In the genomic region with DNA sequence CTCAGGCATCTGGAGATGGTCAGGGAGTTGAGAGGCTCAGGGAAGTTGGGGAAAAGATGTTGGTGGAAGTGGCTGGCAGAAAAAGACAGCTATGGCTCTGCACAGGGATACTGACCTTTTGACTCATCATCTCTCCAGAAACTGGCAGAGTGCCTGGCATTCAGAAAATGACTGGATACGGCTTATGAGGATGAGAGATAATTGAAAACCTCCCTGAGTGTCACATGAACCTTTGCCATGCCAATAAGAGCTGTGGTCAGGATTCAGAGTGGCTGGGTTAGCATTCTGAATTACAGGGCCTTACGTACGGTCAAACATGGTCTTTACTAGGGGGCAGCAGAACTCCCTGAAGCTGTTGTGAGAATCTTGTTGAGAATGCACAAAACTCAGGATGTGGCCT, we compare ENCODE assay signal across 25 mouse cellular contexts. TPM values are rescaled to one million over a fixed set of nuclear protein-coding genes. Genes with fewer than 3 reads are reported as not detected.
DNase-seq lines count a peak whose midpoint lies in the region; ATAC-seq and TF ChIP-seq lines count a peak whose summit lies in the region.
"Had no signal": no experiment of that assay in that cellular context is flagged by ENCODE, and none has a peak within 500 bp of the region (broad histone marks: within the 10 kb centered on the region; RNA-seq: fewer than 3 reads in every experiment).

No protein-coding gene starts in this region.

- TF ChIP-seq POLR2A in myocyte (IDR thresholded peaks at IDR 0.05; ENCODE audit: insufficient read length, low read depth) = no peak

- no peaks in the 10 kb centered on the region for H3K36me3 ChIP-seq in myocyte (ENCODE audit: control insufficient read depth, insufficient read depth)
- no peaks in the 10 kb centered on the region for H3K36me3 ChIP-seq in forebrain, embryonic 13.5 days (ENCODE audit: poor library complexity, severe bottlenecking)
- H3K36me3 ChIP-seq: heart, embryonic 13.5 days; hindbrain, embryonic 15.5 days had no signal

- H3K9ac ChIP-seq in forebrain, embryonic 13.5 days = no peak overlapping the region
- H3K9ac ChIP-seq: heart, embryonic 13.5 days; hindbrain, embryonic 15.5 days had no signal

- no peaks in the 10 kb centered on the region for H3K27me3 ChIP-seq in myocyte (ENCODE audit: control insufficient read depth, insufficient read depth, insufficient read length)
- no peaks in the 10 kb centered on the region for H3K27me3 ChIP-seq in forebrain, embryonic 13.5 days
- H3K27me3 ChIP-seq: CH12.LX; heart, embryonic 13.5 days; hindbrain, embryonic 15.5 days had no signal

- peak; percentile 38 to 76 for DNase-seq in adrenal gland, adult (ENCODE audit: inconsistent age in 2 of 2, low spot score in 1 of 2)
- no peak for DNase-seq in adrenal gland, postnatal 4 days (ENCODE audit: low spot score in 2 of 2)
- peak; percentile 5 for DNase-seq in adipocyte (ENCODE audit: low spot score)
- DNase-seq in adrenal gland, postnatal 14 days = peak; percentile 31
- DNase-seq in cerebellum, postnatal 14 days = no peak
- no peak for DNase-seq in kidney, postnatal 10 days
- DNase-seq: cerebellum, adult 18-20 months; cerebellum, adult 9-11 months; gastrocnemius, postnatal 25 days; heart, postnatal 36 days; kidney, adult 2 months had no signal

- no peaks in the 10 kb centered on the region for H3K4me1 ChIP-seq in forebrain, embryonic 13.5 days
- H3K4me1 ChIP-seq: heart, embryonic 13.5 days; hindbrain, embryonic 15.5 days had no signal

- no peak overlapping the region for H3ac ChIP-seq in myocyte (ENCODE audit: control insufficient read depth, insufficient read length)

- H3K4me2 ChIP-seq in myocyte (ENCODE audit: low read depth) = no peak overlapping the region
- no peak overlapping the region for H3K4me2 ChIP-seq in forebrain, embryonic 13.5 days
- H3K4me2 ChIP-seq: heart, embryonic 13.5 days; hindbrain, embryonic 15.5 days had no signal

- no peaks in the 10 kb centered on the region for H3K79me2 ChIP-seq in myocyte (ENCODE audit: control insufficient read depth, insufficient read depth)

- H3K27ac ChIP-seq in forebrain, embryonic 13.5 days = no peak overlapping the region
- H3K27ac ChIP-seq: heart, embryonic 13.5 days; hindbrain, embryonic 15.5 days had no signal

- ATAC-seq in forebrain, embryonic 13.5 days = no peak
- ATAC-seq: forebrain, embryonic 16.5 days; intestine, embryonic 16.5 days had no signal

- 83% methylated on average over 3 of the region's 3 CpGs for WGBS in forebrain, embryonic 13.5 days

- no peak overlapping the region for H3K4me3 ChIP-seq in myocyte
- H3K4me3 ChIP-seq in forebrain, embryonic 13.5 days = no peak overlapping the region
- H3K4me3 ChIP-seq: heart, embryonic 13.5 days; hindbrain, embryonic 15.5 days had no signal

- H3K9me3 ChIP-seq in forebrain, embryonic 13.5 days (replicated peaks) = no peaks in the 10 kb centered on the region
- H3K9me3 ChIP-seq: heart, embryonic 13.5 days; hindbrain, embryonic 15.5 days had no signal

TF ChIP-seq in myocyte, 11 proteins besides CTCF, POLR2A, EP300 and RAD21:
- TF ChIP-seq SRF (IDR thresholded peaks at IDR 0.05; ENCODE audit: control insufficient read depth, insufficient read length, low read depth) (no peak), USF1 (IDR thresholded peaks at IDR 0.05; ENCODE audit: low read depth) (peak; percentile 54)
TF ChIP-seq in myocyte: peak in this region for 1.

RNA-seq across cellular contexts. Expression of a gene that starts 2.8 kb away (rescaled TPM):
- total RNA-seq in adrenal gland, postnatal 4 days (2021) = not detected
- not detected in 2 replicates for total RNA-seq in adrenal gland, postnatal 14 days (2021)
- polyA plus RNA-seq in myocyte (2012; fragmentation: generic; extraction: Trizol) = 0.40 TPM
- polyA plus RNA-seq in forebrain, embryonic 13.5 days (2015; fragmentation: Nextera tagmentation; extraction: Ambion mirVana) = not detected in 2 replicates
- total RNA-seq: CH12.LX; gastrocnemius, postnatal 25 days; granulocyte monocyte progenitor cell, adult 5-6 weeks; heart, adult 8-10 months; heart, postnatal 36 days had no signal
- polyA plus RNA-seq: embryonic facial prominence, embryonic 11.5 days; forebrain, embryonic 11.5 days; forebrain, embryonic 16.5 days; frontal cortex, adult 2 months; heart, embryonic 13.5 days; heart, postnatal 0 days; hindbrain, embryonic 11.5 days; hindbrain, embryonic 15.5 days; intestine, embryonic 16.5 days; kidney, adult 2 months had no signal

RNA-seq across cellular contexts. Expression of a gene that starts 21.6 kb away (rescaled TPM):
- not detected for total RNA-seq in adrenal gland, postnatal 4 days (2021)
- total RNA-seq in adrenal gland, postnatal 14 days (2021) = not detected in 2 replicates
- not detected for polyA plus RNA-seq in myocyte (2012; fragmentation: generic; extraction: Trizol)
- not detected in 2 replicates for polyA plus RNA-seq in forebrain, embryonic 13.5 days (2015; fragmentation: Nextera tagmentation; extraction: Ambion mirVana)
- total RNA-seq: CH12.LX; gastrocnemius, postnatal 25 days; granulocyte monocyte progenitor cell, adult 5-6 weeks; heart, adult 8-10 months; heart, postnatal 36 days had no signal
- polyA plus RNA-seq: embryonic facial prominence, embryonic 11.5 days; forebrain, embryonic 11.5 days; forebrain, embryonic 16.5 days; frontal cortex, adult 2 months; heart, embryonic 13.5 days; heart, postnatal 0 days; hindbrain, embryonic 11.5 days; hindbrain, embryonic 15.5 days; intestine, embryonic 16.5 days; kidney, adult 2 months had no signal

RNA-seq across cellular contexts. Expression of a gene that starts 38.0 kb away (rescaled TPM):
- under 1 TPM; 0.22 to 0.28 TPM for total RNA-seq in adrenal gland, postnatal 4 days (2021)
- total RNA-seq in adrenal gland, postnatal 14 days (2021) = 0.19 and 0.41 TPM in 2 replicates
- 0.36 TPM for polyA plus RNA-seq in myocyte (2012; fragmentation: generic; extraction: Trizol)
- 0.81 and 1.3 TPM in 2 replicates for polyA plus RNA-seq in forebrain, embryonic 13.5 days (2015; fragmentation: Nextera tagmentation; extraction: Ambion mirVana)
- total RNA-seq: CH12.LX; gastrocnemius, postnatal 25 days; granulocyte monocyte progenitor cell, adult 5-6 weeks; heart, adult 8-10 months; heart, postnatal 36 days had no signal

Comparison
In these comparisons a context has a peak if more than half of its experiments do, and no peak if none do; other contexts are left out.
1. DNase-seq: peak in adrenal gland, adult (2 of 2), adipocyte (single experiment) and adrenal gland, postnatal 14 days (single experiment); none in adrenal gland, postnatal 4 days (0 of 2), cerebellum, postnatal 14 days (0 of 2) and kidney, postnatal 10 days (single experiment).